Mouse (Mus musculus) liver (tissue): Measurements from ENCODE around the gene Tmem121.
"Not testable (repeated sequence)": the region's sequence is repeated elsewhere in the genome, so short reads cannot be mapped to it uniquely, and the experiment has no call there.

ENCODE experiments used
- DNase-seq: peaks from one replicate; pipeline ENCODE4 v3.0.0-alpha.2; 2020; ENCODE audit warnings: mixed read lengths

Gene Tmem121

GRCm38 (mm10) chr12:113187584-113188295 lies 2.0 kb downstream of the Tmem121 start:
- DNase-seq = peak; percentile 74

GRCm38 (mm10) chr12:113188349-113189055 lies 2.8 kb downstream of the Tmem121 start:
- DNase-seq = no peak

- DNase-seq = no peak
Observed at GRCm38 (mm10) chr12:113193423-113193822, 7.7 kb downstream of the Tmem121 start.

GRCm38 (mm10) chr12:113199132-113199531 lies 13.4 kb downstream of the Tmem121 start:
- not testable (repeated sequence) for DNase-seq

GRCm38 (mm10) chr12:113201301-113201700 lies 15.6 kb downstream of the Tmem121 start:
- no peak for DNase-seq

- no peak for DNase-seq
Observed at GRCm38 (mm10) chr12:113202008-113202407, 16.3 kb downstream of the Tmem121 start.

- no peak for DNase-seq
Observed at GRCm38 (mm10) chr12:113203522-113203921, 17.8 kb downstream of the Tmem121 start.

GRCm38 (mm10) chr12:113205251-113205942 lies 19.7 kb downstream of the Tmem121 start:
- DNase-seq = no peak

GRCm38 (mm10) chr12:113207737-113208136 lies 22.0 kb downstream of the Tmem121 start:
- no peak for DNase-seq

- no peak for DNase-seq
Observed at GRCm38 (mm10) chr12:113210586-113211378, 25.1 kb downstream of the Tmem121 start.

GRCm38 (mm10) chr12:113211772-113212171 lies 26.0 kb downstream of the Tmem121 start:
- DNase-seq = no peak

GRCm38 (mm10) chr12:113212326-113212924 lies 26.7 kb downstream of the Tmem121 start:
- DNase-seq = no peak

GRCm38 (mm10) chr12:113213226-113213625 lies 27.5 kb downstream of the Tmem121 start:
- DNase-seq = no peak

GRCm38 (mm10) chr12:113214072-113214808 lies 28.5 kb downstream of the Tmem121 start:
- DNase-seq = no peak

- no peak for DNase-seq
Observed at GRCm38 (mm10) chr12:113214972-113215666, 29.4 kb downstream of the Tmem121 start.

- DNase-seq = peak; percentile 62
Observed at GRCm38 (mm10) chr12:113215667-113216346, 30.1 kb downstream of the Tmem121 start.

- DNase-seq = peak; percentile 72
Observed at GRCm38 (mm10) chr12:113217306-113218242, 31.8 kb downstream of the Tmem121 start.

GRCm38 (mm10) chr12:113219867-113220266 lies 34.1 kb downstream of the Tmem121 start:
- peak; percentile 65 for DNase-seq

- peak; percentile 59 for DNase-seq
Observed at GRCm38 (mm10) chr12:113220447-113220846, 34.7 kb downstream of the Tmem121 start.
